In the genomic region with DNA sequence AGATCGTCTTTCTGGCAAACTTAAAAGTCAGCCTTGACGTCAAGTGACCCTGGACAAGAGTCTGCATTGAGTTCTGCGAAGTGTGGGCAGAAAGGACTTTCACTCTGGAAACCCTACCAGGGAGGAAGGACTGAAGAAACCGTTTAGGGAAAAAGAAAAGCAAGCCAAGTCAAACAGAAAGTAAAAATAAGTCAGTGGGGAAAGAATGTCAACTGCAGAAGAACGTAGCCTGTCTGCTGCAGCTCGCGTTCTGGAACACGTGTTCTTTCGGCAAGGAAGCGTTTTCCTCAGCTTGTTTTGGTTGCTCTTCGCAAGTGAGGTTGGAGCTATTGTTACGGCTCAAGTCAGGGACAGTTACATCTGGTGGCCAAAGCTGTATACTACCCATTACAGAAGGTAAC, we compare ENCODE assay signal across 8 mouse cellular contexts.
DNase-seq lines count a peak whose midpoint lies in the region; ATAC-seq lines count a peak whose summit lies in the region.

No protein-coding gene starts in this region.

- H3K4me2 ChIP-seq in intestine, embryonic 15.5 days (replicated peaks): peak overlapping the region; percentile 32
- no peak overlapping the region for H3K4me2 ChIP-seq in midbrain, embryonic 15.5 days

- H3K9me3 ChIP-seq in intestine, embryonic 15.5 days: no peaks in the 10 kb centered on the region
- H3K9me3 ChIP-seq in midbrain, embryonic 15.5 days: no peaks in the 10 kb centered on the region

- peaks cover 5% of the 10 kb centered on the region; the same call in 1 of the 2 replicates for H3K4me1 ChIP-seq in intestine, embryonic 15.5 days (replicated peaks)
- H3K4me1 ChIP-seq in midbrain, embryonic 15.5 days: no peaks in the 10 kb centered on the region

- DNase-seq in B cell, adult 2 months: peak; percentile 23 to 33
- DNase-seq in CD8-positive naive resting alpha-beta T cell, adult 2 months (ENCODE audit: low read depth in 2 of 2, low spot score in 2 of 2): peak; percentile 2 to 9
- DNase-seq in fibroblast of lung, adult 2 months (ENCODE audit: low read depth): peak; percentile 69
- peak; percentile 71 for DNase-seq in lung, postnatal 10 days
- DNase-seq in thymus, postnatal 36 days: peak; percentile 12 to 20
- DNase-seq in cerebellum, postnatal 10 days: no peak

- peak overlapping the region; percentile 6 for H3K4me3 ChIP-seq in intestine, embryonic 15.5 days (replicated peaks)
- H3K4me3 ChIP-seq in midbrain, embryonic 15.5 days: no peak overlapping the region

- WGBS in intestine, embryonic 15.5 days: 37% methylated on average over 12 of the region's 12 CpGs
- 84% methylated on average over 12 of the region's 12 CpGs for WGBS in midbrain, embryonic 15.5 days

- no peaks in the 10 kb centered on the region for H3K27me3 ChIP-seq in intestine, embryonic 15.5 days (replicated peaks)
- H3K27me3 ChIP-seq in midbrain, embryonic 15.5 days (replicated peaks): no peaks in the 10 kb centered on the region

- H3K27ac ChIP-seq in intestine, embryonic 15.5 days: 0 out of 2 replicates have a peak overlapping the region, but pooled peaks have one; percentile 1
- H3K27ac ChIP-seq in midbrain, embryonic 15.5 days: no peak overlapping the region

- no peak overlapping the region for H3K9ac ChIP-seq in intestine, embryonic 15.5 days
- H3K9ac ChIP-seq in midbrain, embryonic 15.5 days: no peak overlapping the region

- 0 out of 2 replicates have a peak, but pooled peaks have one; percentile 43 for ATAC-seq in intestine, embryonic 15.5 days
- ATAC-seq in midbrain, embryonic 15.5 days (replicated peaks): no peak

- H3K36me3 ChIP-seq in intestine, embryonic 15.5 days: no peaks in the 10 kb centered on the region
- no peaks in the 10 kb centered on the region for H3K36me3 ChIP-seq in midbrain, embryonic 15.5 days (replicated peaks)

Comparison
In these comparisons a context has a peak if more than half of its experiments do, and no peak if none do; other contexts are left out.
1. DNase-seq: peak in B cell, adult 2 months (2 of 2), CD8-positive naive resting alpha-beta T cell, adult 2 months (2 of 2), fibroblast of lung, adult 2 months (single experiment), lung, postnatal 10 days (single experiment) and thymus, postnatal 36 days (2 of 2); none in cerebellum, postnatal 10 days (0 of 2).